Mouse (Mus musculus): ENCODE results near the gene Rfx4. TPM values are rescaled to one million over a fixed set of nuclear protein-coding genes. Genes with fewer than 3 reads are reported as not detected.

The Rfx4 gene
- polyA plus RNA-seq (2014; fragmentation: Illumina TruSeq; extraction: RNeasy Lipid Tissue Mini Kit (QIAGEN cat#74804); ENCODE audit: low read depth, low replicate concordance): 0.84 TPM

DNA sequence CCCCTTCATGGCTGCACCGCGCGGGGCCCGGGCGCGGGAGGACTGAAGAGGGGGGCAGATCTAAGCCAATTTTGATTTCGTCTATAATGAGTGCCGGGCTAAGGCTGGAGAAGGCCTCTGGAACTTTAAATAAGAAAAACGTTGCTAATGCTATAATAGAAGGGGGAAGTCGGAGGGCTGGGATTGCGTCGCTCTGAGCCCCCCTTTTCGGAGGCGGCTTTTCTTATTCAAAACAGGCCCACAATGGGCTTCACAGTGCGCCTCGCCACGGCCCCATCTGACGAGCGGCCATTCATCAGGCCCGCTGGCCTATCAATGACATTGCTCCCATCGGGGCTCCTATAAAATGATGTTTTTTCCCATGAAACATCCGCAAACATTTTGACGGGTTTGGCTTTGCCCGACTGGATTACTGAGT lies at the start of gene Rfx4:
Gene Rfx4, plus strand, starts transcription at position 277 of the 418 bp plus-strand sequence.

DNA sequence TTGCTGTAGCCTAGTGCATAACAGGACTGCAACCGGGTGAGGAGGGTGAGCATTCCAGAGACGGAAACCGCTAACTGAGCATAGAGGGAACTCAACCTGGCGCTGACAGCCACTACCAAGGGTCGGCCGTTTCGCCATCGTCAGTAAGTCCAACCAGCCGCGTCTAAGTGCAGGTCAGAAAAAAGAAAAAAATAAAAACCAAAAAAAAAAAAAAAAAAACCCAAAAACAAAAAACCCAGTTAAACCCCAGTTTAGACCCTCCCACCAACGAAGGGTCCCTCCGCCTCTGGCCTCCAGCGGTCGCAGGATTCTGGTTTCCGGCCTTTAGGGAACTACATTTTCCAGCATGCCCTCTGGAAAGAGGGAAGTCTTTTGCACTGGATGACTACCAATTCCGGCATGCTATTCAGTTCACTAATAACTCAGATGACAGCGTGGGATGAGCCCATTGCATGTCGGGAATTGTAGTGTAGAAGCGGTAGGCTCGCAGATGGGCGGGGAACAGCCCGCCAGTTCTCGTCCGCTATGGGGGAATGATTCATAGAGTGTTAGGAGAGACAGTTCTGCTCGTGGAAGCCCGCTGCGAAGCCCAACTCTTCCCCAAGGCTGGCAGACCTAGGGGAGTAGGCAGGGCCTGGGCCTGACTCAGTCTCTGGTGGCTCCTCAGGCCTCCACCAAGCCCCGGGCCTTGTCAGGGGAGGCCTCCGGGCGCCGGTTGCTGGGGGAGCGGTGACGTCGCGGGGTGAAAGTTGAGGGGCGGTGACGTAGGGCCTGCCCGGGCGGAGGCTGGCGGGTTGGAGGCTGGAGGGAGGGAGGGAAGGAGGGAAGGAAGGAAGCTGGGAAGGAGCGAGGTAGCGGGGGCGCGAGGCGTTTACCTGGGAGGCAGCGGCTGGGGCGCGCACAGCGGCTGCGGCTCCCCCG lies 161.2 kb downstream of the Rfx4 start, which contains the start of gene Ric8b:
Gene Ric8b, plus strand, starts transcription at position 807 of the 921 bp plus-strand sequence.

Other genes starting within 250 kb of the Rfx4 start
- 24.8 TPM for gene Ckap4, start 222.0 kb upstream of the Rfx4 start, polyA plus RNA-seq (2014; fragmentation: Illumina TruSeq; extraction: RNeasy Lipid Tissue Mini Kit (QIAGEN cat#74804); ENCODE audit: low read depth, low replicate concordance)
- 23.9 TPM for gene Tcp11l2, start 179.4 kb upstream of the Rfx4 start, polyA plus RNA-seq (2014; fragmentation: Illumina TruSeq; extraction: RNeasy Lipid Tissue Mini Kit (QIAGEN cat#74804); ENCODE audit: low read depth, low replicate concordance)
- gene Polr3b, start 133.8 kb upstream of the Rfx4 start, polyA plus RNA-seq (2014; fragmentation: Illumina TruSeq; extraction: RNeasy Lipid Tissue Mini Kit (QIAGEN cat#74804); ENCODE audit: low read depth, low replicate concordance): 13.8 TPM
- gene Ric8b, start 161.6 kb downstream of the Rfx4 start, polyA plus RNA-seq (2014; fragmentation: Illumina TruSeq; extraction: RNeasy Lipid Tissue Mini Kit (QIAGEN cat#74804); ENCODE audit: low read depth, low replicate concordance): 18.9 TPM

Measured in adipose tissue, adult 10 weeks (tissue).